Mouse (Mus musculus) olfactory bulb, adult 2 months (tissue): ENCODE results near the gene Mecom.

ENCODE experiments used
- CTCF ChIP-seq: fragments of 200-500 bp; IDR thresholded peaks from 2 replicates; pipeline ENCODE4 v1.5.1; 2012; ENCODE audit warnings: low read depth, mild to moderate bottlenecking, low read length, moderate library complexity; ENCODE audit not compliant: insufficient read depth
- POLR2A ChIP-seq: fragments of 200-500 bp; IDR thresholded peaks from 2 replicates; pipeline ENCODE4 v1.6.1; 2012; ENCODE audit warnings: mild to moderate bottlenecking, low read depth, low read length, moderate library complexity; ENCODE audit not compliant: insufficient read depth

- TF ChIP-seq CTCF (no peak), POLR2A (no peak)
These were observed 83.3 kb downstream of the Mecom start for GRCm38 (mm10) chr3:30464497-30464896.
